Mouse (Mus musculus) brain, embryonic 14.5 days (tissue): ENCODE measurements around the gene Mcm6. TPM values are rescaled to one million over a fixed set of nuclear protein-coding genes. Genes with fewer than 3 reads are reported as not detected.
"Not testable (repeated sequence)": the region's sequence is repeated elsewhere in the genome, so short reads cannot be mapped to it uniquely, and the experiment has no call there.

Source experiments
- DNase-seq: peaks from one replicate; pipeline ENCODE4 v3.0.0-alpha.2; 2011; ENCODE audit warnings: low read depth
- CTCF ChIP-seq: fragments of 200-500 bp; IDR thresholded peaks from 2 replicates; pipeline ENCODE4 v1.5.1; 2012; ENCODE audit warnings: inconsistent platforms, mild to moderate bottlenecking, moderate library complexity, borderline replicate concordance; ENCODE audit not compliant: insufficient read depth, insufficient read length; ENCODE audit errors: extremely low read depth
- POLR2A ChIP-seq: fragments of 200-500 bp; IDR thresholded peaks from 2 replicates; pipeline ENCODE4 v1.6.1; 2012; ENCODE audit warnings: mild to moderate bottlenecking, inconsistent platforms, borderline replicate concordance; ENCODE audit not compliant: poor library complexity, insufficient read depth, insufficient read length, severe bottlenecking; ENCODE audit errors: extremely low read depth
- polyA plus RNA-seq: library from polyadenylated mRNA; depleted of rRNA; stranded (reverse); fragments of >200 nt; gene quantifications from 2 replicates; pipeline ENCODE4 v1.2.3, GENCODE M21; 2012

Mcm6 gene
- polyA plus RNA-seq, 1 experiment: 60.3 TPM

- TF ChIP-seq POLR2A: no peak
- TF ChIP-seq CTCF: peak; percentile 66; the same call in 1 of the 2 replicates
Measured at GRCm38 (mm10) chr1:128368732-128369441, 9.4 kb upstream of the Mcm6 start.

GRCm38 (mm10) chr1:128360601-128361000 lies 1.1 kb upstream of the Mcm6 start:
- TF ChIP-seq POLR2A: no peak
- TF ChIP-seq CTCF: no peak
- peak; percentile 78 for DNase-seq

More at GRCm38 (mm10) chr1:128368732-128369441, 9.4 kb upstream of the Mcm6 start:
- peak; percentile 82 for DNase-seq

- no peak for TF ChIP-seq POLR2A
- TF ChIP-seq CTCF: no peak
- peak; percentile 79 for DNase-seq
Measured at GRCm38 (mm10) chr1:128358916-128359553, 429 bp downstream of the Mcm6 start.

- peak; percentile 5 for DNase-seq
- TF ChIP-seq POLR2A (no peak), CTCF (no peak)
Measured at GRCm38 (mm10) chr1:128358276-128358675, 1.2 kb downstream of the Mcm6 start.

- TF ChIP-seq CTCF: no peak
- no peak for TF ChIP-seq POLR2A
- DNase-seq: peak; percentile 18
Measured at GRCm38 (mm10) chr1:128357452-128357851, 2.0 kb downstream of the Mcm6 start.

GRCm38 (mm10) chr1:128353092-128353491 lies 6.4 kb downstream of the Mcm6 start:
- DNase-seq: no peak
- TF ChIP-seq CTCF: no peak
- TF ChIP-seq POLR2A: no peak

GRCm38 (mm10) chr1:128344232-128344631 lies 15.2 kb downstream of the Mcm6 start:
- no peak for TF ChIP-seq CTCF
- no peak for TF ChIP-seq POLR2A
- peak; percentile 53 for DNase-seq

- no peak for DNase-seq
- TF ChIP-seq CTCF (no peak), POLR2A (no peak)
Measured at GRCm38 (mm10) chr1:128337708-128338320, 21.6 kb downstream of the Mcm6 start.

GRCm38 (mm10) chr1:128330313-128330712 lies 29.2 kb downstream of the Mcm6 start:
- no peak for DNase-seq
- TF ChIP-seq CTCF (no peak), POLR2A (no peak)

GRCm38 (mm10) chr1:128328218-128328617 lies 31.2 kb downstream of the Mcm6 start, which contains the start of gene Lct:
Gene Lct, minus strand, starts transcription at chr1:128328318.
- TF ChIP-seq POLR2A: no peak
- TF ChIP-seq CTCF: no peak
- no peak for DNase-seq

GRCm38 (mm10) chr1:128327165-128327564 lies 32.3 kb downstream of the Mcm6 start:
- TF ChIP-seq CTCF: no peak
- no peak for TF ChIP-seq POLR2A
- no peak for DNase-seq

- DNase-seq: peak; percentile 57
- no peak for TF ChIP-seq POLR2A
- TF ChIP-seq CTCF: no peak
Measured at GRCm38 (mm10) chr1:128324776-128325175, 34.7 kb downstream of the Mcm6 start.

- TF ChIP-seq POLR2A: no peak
- TF ChIP-seq CTCF: no peak
- no peak for DNase-seq
Measured at GRCm38 (mm10) chr1:128323026-128323643, 36.3 kb downstream of the Mcm6 start.

GRCm38 (mm10) chr1:128319266-128319665 lies 40.2 kb downstream of the Mcm6 start:
- not testable (repeated sequence) for DNase-seq

- no peak for DNase-seq
- TF ChIP-seq CTCF (no peak), POLR2A (no peak)
Measured at GRCm38 (mm10) chr1:128314665-128315064, 44.8 kb downstream of the Mcm6 start.
